Mouse (Mus musculus) CH12.LX (cell line): ENCODE measurements at regions not wholly inside any gene's neighbourhood (a gene's known extent, or its start where the extent isn't known, plus 50 kb on each side); places are given as distances from the start of the nearest gene placed in this dataset.

Source experiments
- CTCF ChIP-seq, 2 experiments: IDR thresholded peaks in 1 of 2; conservative IDR thresholded peaks in 1 of 2; 2 replicates each; pipeline ENCODE4 v1.5.1; 2011 to 2012; ENCODE audit warnings: low read depth in 2 of 2, low read length in 2 of 2, improper control_type of control experiment in 1 of 2, inconsistent platforms in 1 of 2, mild to moderate bottlenecking in 1 of 2, moderate library complexity in 1 of 2
- E2F4 ChIP-seq: IDR thresholded peaks from 2 replicates; pipeline ENCODE4 v1.6.1; 2011; ENCODE audit warnings: low read depth, low read length, improper control_type of control experiment; ENCODE audit not compliant: insufficient replicate concordance
- EP300 ChIP-seq: IDR thresholded peaks from 2 replicates; pipeline ENCODE4 v1.6.1; 2011; ENCODE audit warnings: low read length, improper control_type of control experiment
- MAFK ChIP-seq: IDR thresholded peaks from 2 replicates; pipeline ENCODE4 v1.6.1; 2011; ENCODE audit warnings: low read length, improper control_type of control experiment; ENCODE audit not compliant: insufficient replicate concordance
- MAX ChIP-seq: IDR thresholded peaks from 2 replicates; pipeline ENCODE4 v1.6.1; 2011; ENCODE audit warnings: low read length, improper control_type of control experiment
- POLR2A ChIP-seq: IDR thresholded peaks from 2 replicates; pipeline ENCODE4 v1.6.1; 2011; ENCODE audit warnings: low read depth, mild to moderate bottlenecking, improper control_type of control experiment, low read length
- POLR2AphosphoS2 ChIP-seq: IDR thresholded peaks from 2 replicates; pipeline ENCODE4 v1.6.1; 2011; ENCODE audit warnings: low read depth, low read length, improper control_type of control experiment
- RAD21 ChIP-seq: IDR thresholded peaks from 2 replicates; pipeline ENCODE4 v1.6.1; 2011; ENCODE audit warnings: low read depth, mild to moderate bottlenecking, low read length, improper control_type of control experiment, moderate library complexity
- TBP ChIP-seq: conservative IDR thresholded peaks from 2 replicates; pipeline ENCODE4 v1.6.1; 2011; ENCODE audit warnings: low read depth, low read length, improper control_type of control experiment
- USF1 ChIP-seq: IDR thresholded peaks from 2 replicates; pipeline ENCODE4 v1.6.1; 2014; ENCODE audit warnings: low read depth, mild to moderate bottlenecking, inconsistent platforms, low read length, improper control_type of control experiment
- ZNF384 ChIP-seq: IDR thresholded peaks from 2 replicates; pipeline ENCODE4 v1.6.1; 2012; ENCODE audit warnings: low read depth, low read length, improper control_type of control experiment, inconsistent platforms

DNA sequence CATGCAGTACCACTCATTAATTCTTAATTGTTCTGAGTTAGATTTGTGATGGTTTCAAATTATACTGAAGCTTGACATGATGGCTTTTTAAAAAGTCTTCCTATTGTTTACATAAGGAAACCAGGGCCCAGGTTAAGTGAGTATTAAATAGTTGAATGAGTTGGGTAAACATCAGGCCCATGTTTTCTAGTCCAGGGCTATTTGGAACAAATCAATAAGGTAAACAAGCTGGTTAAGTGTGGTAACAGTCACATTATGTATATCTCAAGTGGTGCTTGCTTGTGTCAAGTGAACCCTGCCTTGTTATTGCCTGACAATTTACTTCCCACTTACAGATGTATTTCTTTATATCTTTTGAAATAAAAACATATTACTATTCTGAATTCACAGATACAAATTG is 144.7 kb upstream of the Ubash3b start:
- TF ChIP-seq RAD21 (no peak), EP300 (no peak), USF1 (no peak), MAX (no peak), TBP (no peak), E2F4 (no peak), POLR2A (no peak), POLR2AphosphoS2 (no peak), MAFK (no peak), CTCF (conservative IDR thresholded peaks at IDR 0.05 in 1 of 2, IDR thresholded peaks at IDR 0.05 in 1 of 2; ENCODE audit: low read depth in 2 of 2, low read length in 2 of 2) (no peak), ZNF384 (no peak)
